Mouse (Mus musculus) cerebellum, postnatal 4 days (tissue): Measurements from ENCODE around the gene Cxcl1.

ENCODE experiments used
- DNase-seq, 2 experiments: peaks; one replicate each; pipeline ENCODE4 v3.0.0; 2022; ENCODE audit warnings: low spot score in 2 of 2, mixed read lengths in 1 of 2

The Cxcl1 gene

DNA sequence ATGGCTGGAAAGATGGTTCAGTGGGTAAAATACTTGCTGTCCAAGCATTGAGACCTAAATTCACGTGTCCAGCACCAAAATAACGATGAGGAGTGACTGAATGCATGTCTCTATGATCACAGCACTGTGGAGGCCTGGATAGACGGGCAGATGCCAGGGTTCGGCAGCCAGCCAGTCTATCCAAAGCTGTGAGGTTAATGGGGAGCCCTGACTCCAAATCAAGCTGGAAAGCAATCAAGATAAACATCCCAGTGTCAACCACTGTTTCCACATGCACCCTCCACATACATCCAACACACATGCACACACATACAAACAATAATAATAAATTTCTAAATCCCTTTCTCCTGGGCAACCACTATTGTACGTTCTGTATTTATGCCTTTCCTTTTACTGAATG lies 2.4 kb upstream of the Cxcl1 start:
- DNase-seq = no peak

DNA sequence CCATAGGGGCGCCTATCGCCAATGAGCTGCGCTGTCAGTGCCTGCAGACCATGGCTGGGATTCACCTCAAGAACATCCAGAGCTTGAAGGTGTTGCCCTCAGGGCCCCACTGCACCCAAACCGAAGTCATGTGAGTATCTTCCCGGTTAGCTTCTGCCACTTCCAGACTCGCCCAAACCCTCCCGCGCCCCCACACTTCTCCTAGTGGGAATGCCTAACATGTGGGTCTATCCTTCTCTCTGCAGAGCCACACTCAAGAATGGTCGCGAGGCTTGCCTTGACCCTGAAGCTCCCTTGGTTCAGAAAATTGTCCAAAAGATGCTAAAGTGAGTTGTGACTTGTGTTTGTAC lies 398 bp downstream of the Cxcl1 start:
- no peak for DNase-seq

DNA sequence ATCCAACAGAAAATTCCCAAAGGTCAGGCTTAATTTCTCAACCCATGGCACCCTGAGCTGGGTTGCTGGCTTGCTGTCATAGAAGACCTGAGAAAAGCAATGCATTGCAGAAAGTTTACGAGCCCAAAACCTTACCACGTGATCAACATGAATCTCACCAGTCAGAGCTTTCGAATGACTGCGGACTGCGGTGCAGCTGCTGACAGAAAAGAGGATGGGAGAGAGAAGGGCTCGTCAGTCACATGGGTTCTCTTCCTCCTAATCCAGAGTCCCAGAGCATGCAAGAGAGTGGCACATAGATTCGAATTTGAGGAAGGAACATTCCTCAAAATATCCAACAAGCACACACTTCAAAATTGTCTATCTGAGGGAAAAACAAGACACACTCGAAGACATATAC lies 3.2 kb downstream of the Cxcl1 start:
- DNase-seq = no peak

DNA sequence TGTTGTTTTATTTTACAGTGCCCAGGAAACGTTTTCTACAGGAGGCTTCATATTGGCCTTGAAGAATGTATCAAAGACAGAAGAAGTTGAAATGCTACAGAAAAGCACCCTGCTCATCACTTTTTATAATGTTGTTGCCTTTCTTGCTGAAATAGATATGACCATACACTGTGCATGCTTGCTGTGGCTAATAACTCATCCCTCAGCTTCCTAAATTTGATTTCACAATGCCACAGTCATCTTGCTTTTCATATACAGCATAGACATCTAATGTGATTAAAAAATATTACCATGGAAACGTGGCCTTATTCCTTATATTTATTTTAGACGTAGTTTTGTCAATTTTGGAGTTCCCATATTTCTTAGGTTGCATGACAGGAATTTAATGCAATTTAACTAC lies 6.4 kb downstream of the Cxcl1 start:
- DNase-seq = no peak

DNA sequence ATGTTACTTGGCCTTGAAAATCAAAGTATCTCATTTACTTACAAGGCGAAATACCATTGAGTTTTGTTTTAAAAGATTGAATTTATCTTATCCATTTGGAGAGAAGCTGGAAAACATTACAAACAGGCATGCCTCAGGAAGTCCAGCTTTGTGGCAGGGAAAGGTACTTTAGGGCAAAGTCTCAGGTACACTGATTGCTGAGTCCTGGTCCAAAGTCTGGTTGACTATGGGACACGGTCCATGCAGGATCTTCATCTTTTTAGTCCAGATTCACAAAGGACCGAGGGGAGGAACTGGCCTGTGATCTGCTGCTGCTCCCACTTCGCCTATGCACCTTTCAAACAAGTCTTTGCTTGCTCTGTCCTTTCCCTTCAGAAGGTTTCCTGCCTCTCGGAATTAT lies 8.3 kb downstream of the Cxcl1 start:
- no peak for DNase-seq

DNA sequence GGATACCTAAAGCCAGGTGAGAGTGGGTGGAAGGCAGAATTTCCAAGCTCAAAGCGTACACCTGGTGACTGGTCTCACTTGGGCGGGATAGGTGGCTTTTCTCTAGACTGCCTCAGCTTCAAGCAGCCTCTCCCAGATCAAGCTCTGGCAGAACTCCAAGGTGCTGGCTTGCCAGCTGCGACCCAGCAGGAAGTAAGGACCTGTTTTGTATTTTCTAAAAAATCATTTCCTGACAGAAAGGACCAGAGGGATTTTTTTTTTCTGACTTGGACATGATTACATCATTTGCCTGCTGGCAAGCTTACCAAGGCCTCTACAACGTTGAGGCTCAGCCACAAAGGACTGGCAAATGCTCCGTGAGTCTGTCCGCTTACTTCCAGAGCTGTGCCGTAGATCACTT lies 9.1 kb downstream of the Cxcl1 start:
- peak in 1 of 2 experiments; percentile 42 for DNase-seq

DNA sequence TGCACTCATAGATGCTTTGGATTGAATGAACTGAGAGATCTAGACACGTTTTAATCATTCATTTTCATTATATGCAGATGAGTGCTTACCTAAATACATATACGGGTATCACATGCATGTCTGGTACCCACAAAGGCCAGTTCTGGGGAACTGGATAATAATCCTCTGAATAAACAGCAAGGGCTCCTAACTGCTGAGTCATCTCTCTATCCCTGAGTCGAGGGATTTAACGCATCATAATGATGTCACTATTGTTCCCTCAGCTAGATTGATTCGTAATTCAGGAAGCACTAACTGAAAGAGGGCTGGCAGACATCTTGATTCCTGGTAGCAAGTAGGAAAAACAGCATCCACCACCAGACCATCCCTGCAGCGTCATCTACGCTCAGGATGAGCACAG lies 9.6 kb downstream of the Cxcl1 start:
- no peak for DNase-seq

DNA sequence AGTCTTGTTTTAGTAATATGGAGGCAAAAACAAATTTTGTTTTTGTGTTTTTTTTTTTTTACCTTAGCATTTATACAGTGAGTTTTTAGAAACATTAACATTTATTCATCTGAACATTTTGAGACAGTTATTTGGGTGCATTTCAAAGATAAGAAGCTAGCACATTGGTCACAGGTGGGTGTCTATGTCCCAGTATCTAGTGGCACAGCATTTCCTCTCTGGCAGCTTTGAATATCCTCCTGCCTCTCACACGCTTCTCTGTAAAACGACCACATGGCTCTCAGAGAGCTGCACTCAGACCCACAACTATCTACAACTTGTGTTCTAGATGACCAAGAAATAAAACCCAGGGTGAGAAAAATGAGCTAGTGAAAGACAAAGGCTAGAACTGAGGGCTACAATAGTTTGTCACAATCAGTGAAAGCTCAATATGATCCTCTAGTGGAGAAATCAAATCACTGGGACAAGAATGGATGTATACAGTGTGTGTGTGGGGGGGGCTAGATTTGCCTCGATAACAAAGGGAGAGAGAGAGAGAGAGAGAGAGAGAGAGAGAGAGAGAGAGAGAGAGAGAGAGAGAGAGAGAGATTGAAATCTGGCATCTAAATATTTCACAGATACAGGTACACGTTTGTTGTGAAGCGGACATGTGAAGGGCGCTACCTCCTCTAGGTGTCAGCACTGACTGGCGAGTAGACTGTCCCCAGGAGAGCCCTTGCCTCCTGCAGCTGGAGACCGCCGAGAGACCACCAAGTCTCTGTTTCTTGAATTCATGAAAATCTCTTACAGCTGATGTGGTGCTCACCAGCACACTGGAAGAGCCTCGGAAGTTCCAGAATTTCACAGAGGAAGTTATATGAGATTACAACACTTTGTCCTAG lies 11.6 kb downstream of the Cxcl1 start:
- DNase-seq = no peak

DNA sequence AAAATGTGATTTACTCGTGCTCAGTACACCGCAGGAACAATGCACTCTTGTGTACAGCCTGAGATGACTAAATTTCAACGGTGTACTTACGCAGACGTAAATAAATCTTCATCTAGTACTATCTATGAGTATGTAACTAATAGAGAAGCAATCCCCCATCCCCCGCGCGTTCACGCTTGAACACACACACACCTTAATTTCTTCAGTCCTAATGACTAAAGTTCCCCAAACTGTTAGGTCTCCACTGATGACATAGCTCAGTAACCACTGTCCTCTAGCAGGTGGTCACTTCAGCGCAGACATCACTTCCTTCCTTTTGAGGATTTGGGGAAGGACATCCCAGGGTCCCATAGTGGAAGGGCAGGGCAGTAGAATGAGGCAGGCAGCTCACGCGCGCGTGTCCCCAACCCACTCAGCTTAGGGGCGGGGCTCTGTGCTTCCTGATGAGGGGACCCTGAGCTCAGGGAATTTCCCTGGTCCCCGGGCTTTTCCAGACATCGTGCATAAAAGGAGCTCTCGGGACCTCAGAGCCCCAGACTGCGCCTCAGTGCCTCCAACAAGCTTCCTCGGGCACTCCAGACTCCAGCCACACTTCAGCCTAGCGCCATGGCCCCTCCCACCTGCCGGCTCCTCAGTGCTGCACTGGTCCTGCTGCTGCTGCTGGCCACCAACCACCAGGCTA lies 12.4 kb downstream of the Cxcl1 start, which contains the start of gene Cxcl2:
Gene Cxcl2, plus strand, starts transcription at position 533 of the 682 bp plus-strand sequence.
- DNase-seq = no peak

DNA sequence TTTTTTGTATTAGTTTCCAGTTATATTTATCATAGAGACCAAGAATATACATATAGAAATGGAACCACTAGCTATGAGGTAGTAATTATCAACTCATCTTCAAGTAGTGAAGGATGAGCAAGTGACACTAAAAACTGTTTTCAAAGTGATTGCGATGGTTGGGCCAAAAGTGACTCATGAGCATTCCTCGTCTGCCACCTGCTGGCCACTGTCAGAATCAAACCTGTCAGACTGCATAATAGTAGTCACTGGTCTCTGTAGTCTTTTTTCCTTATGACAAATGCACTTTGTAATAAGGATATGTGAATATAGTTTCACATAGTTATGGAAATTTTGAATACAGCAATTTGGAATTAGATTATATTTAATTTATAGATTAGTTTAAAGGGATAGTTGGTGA lies 17.9 kb downstream of the Cxcl1 start:
- peak in 1 of 2 experiments; percentile 68 for DNase-seq

DNA sequence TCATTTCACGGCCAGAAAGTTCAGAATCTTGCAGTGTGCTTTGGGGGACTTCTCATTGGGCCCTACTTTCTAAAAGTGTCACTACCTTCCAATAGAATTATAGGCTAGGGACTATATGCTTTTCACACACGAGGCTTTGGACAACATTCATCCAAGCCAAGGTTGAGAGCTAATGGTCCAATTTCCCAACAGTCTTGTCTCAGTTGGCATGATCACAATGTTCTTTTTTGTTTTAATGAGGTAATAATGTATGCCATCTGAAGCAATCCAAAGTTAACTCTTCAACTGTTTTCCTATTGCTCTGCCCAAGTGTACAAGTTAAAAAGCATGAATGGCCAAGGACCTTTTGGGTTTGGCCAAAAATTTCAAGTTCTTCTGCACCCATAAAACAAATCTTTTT lies 28.5 kb downstream of the Cxcl1 start:
- DNase-seq = no peak

DNA sequence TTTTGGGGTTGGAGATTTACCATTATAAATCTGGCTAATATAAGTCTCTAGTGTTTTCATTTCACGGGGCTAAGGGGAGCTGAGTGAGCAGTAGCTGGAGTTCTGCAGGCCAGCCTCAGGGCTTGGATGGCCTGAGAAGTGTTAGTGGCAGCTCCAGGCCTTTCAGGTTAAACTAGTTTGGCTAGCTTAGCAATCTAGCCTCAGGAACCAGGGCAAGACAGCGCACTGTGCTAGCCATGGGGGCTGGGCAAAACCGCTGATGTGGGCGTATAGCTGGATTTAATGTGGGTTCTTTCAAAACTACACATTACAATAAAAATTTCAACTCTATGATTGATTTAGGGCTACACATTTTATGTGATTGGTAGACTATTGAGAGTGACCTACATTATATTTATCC lies 31.9 kb downstream of the Cxcl1 start:
- DNase-seq = no peak

DNA sequence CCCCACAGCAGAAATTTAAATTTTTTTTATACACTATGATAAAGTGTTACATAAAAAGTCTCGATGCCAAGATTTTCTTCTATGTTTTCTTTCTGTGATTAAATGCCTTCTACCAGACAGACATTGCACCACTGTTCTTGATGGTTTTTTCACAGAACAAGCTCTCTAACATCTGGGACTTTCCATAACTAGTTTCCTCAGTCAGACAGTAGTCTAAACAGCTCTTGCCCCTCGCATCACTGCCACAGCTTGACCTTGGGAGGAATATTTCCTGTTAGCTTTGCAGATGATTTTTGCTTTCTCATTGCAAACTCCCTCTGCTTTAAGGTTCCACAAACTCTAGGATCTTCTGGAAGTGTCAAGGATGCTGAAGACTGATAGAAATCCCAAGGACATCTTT lies 39.5 kb downstream of the Cxcl1 start:
- DNase-seq = no peak

DNA sequence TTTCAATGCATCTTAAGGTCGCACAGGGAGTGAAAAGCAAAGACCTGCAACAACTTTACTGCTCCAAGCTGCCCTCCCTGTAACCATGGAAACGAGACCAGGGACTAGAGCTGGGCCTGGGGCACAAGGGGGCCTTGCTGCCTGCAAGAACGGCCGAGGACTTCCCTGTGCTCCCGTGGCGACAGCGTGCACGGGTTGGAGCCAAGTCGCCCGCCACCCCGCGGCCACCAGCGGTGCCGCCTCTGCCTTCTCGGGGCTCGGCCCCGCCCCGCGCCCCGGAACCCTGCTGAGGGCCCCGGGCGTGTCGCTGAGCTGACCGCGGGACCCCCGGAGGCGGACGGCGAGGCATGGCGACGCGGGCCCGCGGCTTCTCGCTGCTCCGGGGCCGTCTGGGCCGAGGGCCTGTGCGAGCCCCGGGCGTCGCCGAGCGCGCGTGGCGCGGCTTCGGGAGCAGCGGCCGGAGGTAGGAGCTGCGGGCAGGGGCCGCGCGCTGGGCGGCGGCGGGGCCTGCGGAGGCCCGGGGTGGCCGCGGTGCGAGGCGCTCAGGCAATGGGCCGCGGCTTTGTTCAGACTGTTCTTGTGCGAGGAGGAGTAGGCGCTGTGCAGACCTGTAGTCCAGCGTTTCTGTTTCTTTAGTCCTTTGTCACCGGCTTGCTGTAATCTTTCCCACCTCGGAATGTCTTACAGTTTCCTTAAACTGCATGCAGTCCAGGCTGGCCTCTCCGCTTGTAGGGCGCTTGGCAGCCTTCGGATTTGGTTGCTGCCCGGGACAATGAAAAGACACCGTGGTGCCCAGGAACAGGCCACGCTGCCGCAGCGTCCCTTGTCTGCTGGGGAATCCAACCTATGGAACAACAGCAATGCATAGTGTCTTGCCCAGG lies 40.2 kb downstream of the Cxcl1 start, which contains the start of gene Mthfd2l:
Gene Mthfd2l, plus strand, starts transcription at position 147 of the 881 bp plus-strand sequence.
- DNase-seq = peak; percentile 63 to 83

DNA sequence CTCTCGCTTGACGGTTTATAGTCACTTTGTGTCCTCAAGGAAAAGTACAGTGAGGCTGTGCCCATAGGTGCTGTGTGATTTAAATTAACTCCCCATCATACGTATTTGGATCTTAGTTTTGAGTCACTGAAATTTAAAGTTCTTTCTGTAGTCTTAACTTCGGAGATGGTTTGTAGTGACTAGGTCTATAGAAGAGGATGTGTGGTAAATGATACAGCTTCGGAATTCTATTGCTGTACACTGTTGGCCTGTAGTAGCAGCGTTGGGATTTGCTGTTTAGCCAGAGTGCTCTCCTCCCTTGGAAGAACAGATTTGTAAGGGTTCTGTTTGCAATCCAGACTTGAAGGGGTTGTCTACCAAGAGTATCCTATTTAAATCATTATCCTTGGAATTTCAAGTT lies 40.9 kb downstream of the Cxcl1 start:
- no peak for DNase-seq

DNA sequence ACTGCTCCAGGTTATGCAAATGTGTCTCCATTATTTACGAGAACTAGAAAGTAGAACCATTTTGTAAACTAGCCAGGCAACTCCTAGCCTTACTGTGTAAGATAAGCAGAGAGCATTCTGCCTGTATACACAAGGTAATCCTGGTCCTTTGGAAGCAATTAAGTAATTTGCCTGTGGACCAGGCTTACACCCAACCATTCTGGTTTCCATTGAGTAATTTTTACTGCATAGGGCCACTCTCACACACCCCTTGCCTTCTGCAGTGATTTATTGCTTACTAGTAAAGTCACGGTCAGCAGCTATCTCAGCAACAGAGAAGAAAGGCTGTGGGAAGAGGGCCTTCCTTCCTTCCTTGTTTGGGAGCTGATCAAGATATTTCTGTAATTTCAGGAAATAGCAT lies 45.7 kb downstream of the Cxcl1 start:
- no peak for DNase-seq
